Mouse (Mus musculus) ES-Bruce4 (cell line): ENCODE measurements at regions not wholly inside any gene's neighbourhood (a gene's known extent, or its start where the extent isn't known, plus 50 kb on each side); places are given as distances from the start of the nearest gene placed in this dataset.

Source experiments
- CTCF ChIP-seq: IDR thresholded peaks from one replicate; pipeline ENCODE4 v1.8.1; 2011; ENCODE audit warnings: low read depth, low read length
- EP300 ChIP-seq: IDR thresholded peaks from 2 replicates; pipeline ENCODE4 v1.6.1; 2011; ENCODE audit warnings: low read depth, low read length; ENCODE audit not compliant: insufficient read depth

- TF ChIP-seq CTCF (no peak), EP300 (no peak)
These were observed 226.6 kb downstream of the Jrkl start for GRCm38 (mm10) chr9:13019025-13019424.
